Mouse (Mus musculus) adipocyte (in vitro differentiated cells): Measurements from ENCODE around the gene Slco3a1.

Source experiments
- DNase-seq: peaks from one replicate; pipeline ENCODE4 v3.0.0-alpha.2; 2016; ENCODE audit warnings: low spot score

Slco3a1 gene

GRCm38 (mm10) chr7:74303081-74303480, 251.5 kb downstream of the Slco3a1 start:
- no peak for DNase-seq

DNA sequence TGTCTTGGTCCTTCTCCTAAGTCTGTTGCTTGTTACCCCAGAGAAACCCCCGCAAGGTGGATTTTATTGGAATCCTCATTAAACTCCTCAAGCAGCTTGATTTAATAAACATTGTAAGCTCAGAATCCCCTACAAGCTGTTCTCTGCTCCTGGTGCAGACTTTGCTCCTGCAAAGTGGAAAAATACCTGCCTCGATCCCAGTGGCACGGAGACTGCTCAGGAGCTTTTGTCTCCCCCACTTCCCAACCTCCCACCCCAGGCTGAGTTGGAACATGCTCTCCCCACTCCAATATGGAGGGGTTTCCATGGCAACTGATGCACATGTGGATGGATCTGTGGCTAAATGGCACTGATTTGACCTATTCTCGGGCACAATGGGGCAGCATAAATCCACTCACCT, 268.0 kb downstream of the Slco3a1 start:
- DNase-seq, result no peak

DNA sequence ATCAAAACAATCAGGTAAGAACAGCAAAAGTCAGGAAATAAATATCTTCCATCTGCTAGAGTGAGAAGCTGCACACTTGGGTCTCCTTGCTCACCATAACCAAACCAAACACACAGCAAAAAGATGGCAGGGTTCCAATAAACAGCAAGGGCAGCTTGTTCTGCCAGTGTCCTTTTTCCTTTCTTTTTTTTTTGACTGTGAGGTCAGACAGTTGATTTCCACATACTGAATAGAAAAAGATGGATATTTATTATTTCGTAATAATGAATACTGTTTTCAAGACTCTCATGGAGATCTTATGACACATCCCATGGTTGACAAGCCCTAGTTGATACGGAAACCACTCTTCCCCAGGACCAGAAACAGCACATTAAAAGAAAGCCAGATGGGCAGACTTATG, 274.2 kb downstream of the Slco3a1 start:
- peak; percentile 75 for DNase-seq

- no peak for DNase-seq
Measured at GRCm38 (mm10) chr7:74279356-74279755, 275.2 kb downstream of the Slco3a1 start.

DNA sequence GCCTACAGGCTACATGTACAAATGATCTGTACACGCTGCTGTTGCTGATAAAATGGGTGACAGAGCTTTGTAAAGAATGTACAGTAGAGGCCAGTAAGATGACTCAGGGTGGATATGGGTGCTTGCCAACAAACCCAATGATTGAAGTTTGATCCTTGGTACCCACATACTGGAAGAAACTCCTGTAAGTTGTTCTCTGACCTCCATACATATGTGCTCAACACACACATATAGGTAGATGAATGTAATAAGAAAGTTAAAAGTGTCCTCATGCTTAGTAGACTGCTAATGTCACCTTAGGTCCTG, 284.5 kb downstream of the Slco3a1 start:
- DNase-seq, result no peak

GRCm38 (mm10) chr7:74269283-74270088, 285.1 kb downstream of the Slco3a1 start:
- no peak for DNase-seq

GRCm38 (mm10) chr7:74266511-74267168, 287.9 kb downstream of the Slco3a1 start:
- peak; percentile 42 for DNase-seq

- DNase-seq, result no peak
Measured at GRCm38 (mm10) chr7:74256291-74256690, 298.3 kb downstream of the Slco3a1 start.

DNA sequence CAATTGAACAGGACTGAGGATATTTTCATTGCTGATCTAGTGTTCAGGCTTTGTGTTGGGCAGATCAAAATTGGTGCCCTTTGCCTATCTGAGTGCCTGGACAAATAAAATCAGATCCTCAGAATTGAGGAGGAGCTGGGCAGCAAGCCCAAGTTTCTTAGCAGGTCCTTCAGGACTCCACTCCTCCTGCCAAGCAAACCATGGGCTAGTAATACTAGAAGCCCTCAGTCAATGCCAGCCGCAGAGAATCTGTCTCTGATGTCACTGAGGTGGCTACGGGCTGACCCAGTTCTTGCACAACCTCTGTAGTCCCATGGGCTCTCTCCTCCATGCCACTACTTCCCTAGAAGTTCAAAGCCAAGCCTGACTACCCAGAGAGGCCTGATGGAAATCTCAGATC, 302.5 kb downstream of the Slco3a1 start:
- peak; percentile 72 for DNase-seq

DNA sequence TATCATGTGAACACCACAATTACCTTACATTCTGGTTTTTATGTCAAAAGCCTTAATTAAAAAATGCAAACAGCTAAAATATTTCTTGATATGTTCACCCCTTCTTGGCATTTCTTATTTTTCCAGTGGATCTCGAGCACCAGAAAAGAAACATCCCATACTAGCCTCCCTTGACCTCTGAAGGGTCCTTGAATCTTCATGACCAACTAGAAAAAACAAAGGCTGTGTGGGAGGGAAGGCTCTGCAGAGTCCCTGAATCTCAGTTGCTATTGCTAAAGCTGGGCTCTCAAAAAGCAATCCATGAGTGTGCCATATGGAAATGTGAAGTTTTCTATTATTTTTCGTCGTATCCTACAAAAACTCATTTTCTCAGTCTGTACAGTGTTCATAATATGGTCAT, 313.3 kb downstream of the Slco3a1 start:
- DNase-seq, result no peak

DNA sequence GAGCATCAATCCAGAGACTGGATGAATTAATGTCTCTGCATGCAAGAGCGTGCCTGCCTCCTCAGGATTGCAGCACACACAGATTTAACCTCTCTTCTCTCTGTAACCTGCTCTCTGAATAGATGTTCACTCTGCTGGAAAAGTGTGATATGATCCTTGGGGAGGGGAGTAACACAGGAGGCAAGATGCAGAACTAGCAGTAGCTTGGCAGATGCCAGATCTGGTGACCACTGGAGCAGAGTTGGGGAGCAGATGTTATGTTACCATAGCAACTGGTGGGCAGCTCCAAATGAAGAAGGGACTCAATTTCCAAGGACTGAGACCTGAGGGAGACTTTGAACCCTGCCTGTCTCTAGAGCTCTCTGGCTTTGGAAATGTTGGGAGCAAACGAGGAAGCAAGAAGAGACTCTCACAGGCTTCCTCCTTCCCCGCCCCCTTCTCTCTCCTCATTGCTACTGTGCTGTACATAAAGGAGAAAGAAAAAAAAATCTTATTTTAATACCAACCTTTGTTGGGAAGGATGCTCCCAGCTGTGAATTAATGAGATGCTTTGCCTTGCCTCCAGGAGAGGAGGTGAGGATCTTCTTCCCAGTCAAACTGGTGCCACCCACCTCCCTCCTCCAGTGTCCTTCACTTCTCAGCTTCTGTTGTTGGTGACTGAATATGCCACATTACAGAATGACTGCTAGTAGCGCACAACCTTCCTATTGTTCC, 314.0 kb downstream of the Slco3a1 start:
- DNase-seq, result no peak
